Mouse (Mus musculus): ENCODE data around the gene Fgd3. TPM values are rescaled to one million over a fixed set of nuclear protein-coding genes. Genes with fewer than 3 reads are reported as not detected.

Fgd3 gene
- total RNA-seq, 2 experiments from 2014 or later = 6.7 to 7.1 TPM

- no peak for DNase-seq (ENCODE audit: extremely low spot score in 1 of 2, low spot score in 2 of 2)
- Histone ChIP-seq H3K27ac (peak overlapping the region; percentile 32; the same call in 1 of the 2 replicates), H3K4me3 (no peak overlapping the region)
- intact Hi-C loops (cut with DNase I) = no loop called here
- no peak for TF ChIP-seq CTCF (IDR thresholded peaks at IDR 0.05)
Observed at GRCm38 (mm10) chr13:49242321-49243065, 77.6 kb downstream of the Fgd3 start.

DNA sequence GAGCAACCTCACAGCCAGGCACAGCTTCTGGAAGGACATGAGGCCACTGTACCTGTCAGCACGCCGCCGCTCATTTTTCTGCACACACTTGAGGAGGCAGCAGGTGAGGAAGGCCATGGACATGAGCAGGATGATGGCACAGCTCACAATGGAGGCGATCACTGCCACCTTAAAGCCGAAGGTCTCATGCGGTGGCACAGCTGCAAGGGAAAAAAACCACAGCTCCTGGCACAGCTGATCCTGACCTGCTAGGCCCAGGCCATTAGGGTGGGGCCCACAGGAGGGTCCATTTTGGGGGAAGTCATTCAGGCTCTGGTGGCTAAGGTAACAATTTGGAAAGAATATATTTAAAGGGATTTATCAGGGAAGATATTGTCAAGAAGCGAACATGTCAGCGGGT lies 81.4 kb downstream of the Fgd3 start:
- no peak for DNase-seq (ENCODE audit: extremely low spot score in 1 of 2, low spot score in 2 of 2)
- no peak overlapping the region for H3K4me3 ChIP-seq
- TF ChIP-seq CTCF (IDR thresholded peaks at IDR 0.05) = no peak
- intact Hi-C loops (cut with DNase I) = no loop called here
- no peak overlapping the region for H3K27ac ChIP-seq

DNA sequence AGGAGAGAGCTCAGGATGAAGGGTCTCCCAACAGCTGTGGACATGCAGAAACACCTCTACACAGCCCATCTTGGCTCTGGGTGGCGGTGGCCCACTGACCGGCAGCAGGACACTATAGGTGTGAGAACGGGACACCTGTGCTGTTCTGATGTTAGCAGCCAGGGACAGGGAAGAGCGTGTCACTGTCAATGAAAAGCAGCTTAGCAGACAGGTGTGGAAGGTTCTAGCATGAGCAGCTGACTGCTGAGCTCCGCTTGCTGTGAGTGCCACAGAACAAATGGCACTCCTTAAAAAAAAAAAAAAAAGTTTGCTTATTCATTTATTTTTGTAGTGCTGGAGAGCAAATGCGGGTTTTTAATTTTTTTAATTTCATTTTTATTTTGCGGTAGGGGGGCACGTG lies 82.5 kb downstream of the Fgd3 start:
- no peak overlapping the region for H3K4me3 ChIP-seq

GRCm38 (mm10) chr13:49234711-49235110 lies 85.4 kb downstream of the Fgd3 start:
- no peak overlapping the region for H3K4me3 ChIP-seq
- TF ChIP-seq CTCF (IDR thresholded peaks at IDR 0.05) = no peak; the same call in 1 of the 2 replicates
- DNase-seq (ENCODE audit: extremely low spot score in 1 of 2, low spot score in 2 of 2) = no peak
- no peak overlapping the region for H3K27ac ChIP-seq
- intact Hi-C loops (cut with DNase I) = no loop called here

More for the DNA sequence above, 82.5 kb downstream of the Fgd3 start:
- no peak for DNase-seq (ENCODE audit: extremely low spot score in 1 of 2, low spot score in 2 of 2)
- TF ChIP-seq CTCF (IDR thresholded peaks at IDR 0.05) = no peak
- no peak overlapping the region for H3K27ac ChIP-seq
- intact Hi-C loops (cut with DNase I) = no loop called here

DNA sequence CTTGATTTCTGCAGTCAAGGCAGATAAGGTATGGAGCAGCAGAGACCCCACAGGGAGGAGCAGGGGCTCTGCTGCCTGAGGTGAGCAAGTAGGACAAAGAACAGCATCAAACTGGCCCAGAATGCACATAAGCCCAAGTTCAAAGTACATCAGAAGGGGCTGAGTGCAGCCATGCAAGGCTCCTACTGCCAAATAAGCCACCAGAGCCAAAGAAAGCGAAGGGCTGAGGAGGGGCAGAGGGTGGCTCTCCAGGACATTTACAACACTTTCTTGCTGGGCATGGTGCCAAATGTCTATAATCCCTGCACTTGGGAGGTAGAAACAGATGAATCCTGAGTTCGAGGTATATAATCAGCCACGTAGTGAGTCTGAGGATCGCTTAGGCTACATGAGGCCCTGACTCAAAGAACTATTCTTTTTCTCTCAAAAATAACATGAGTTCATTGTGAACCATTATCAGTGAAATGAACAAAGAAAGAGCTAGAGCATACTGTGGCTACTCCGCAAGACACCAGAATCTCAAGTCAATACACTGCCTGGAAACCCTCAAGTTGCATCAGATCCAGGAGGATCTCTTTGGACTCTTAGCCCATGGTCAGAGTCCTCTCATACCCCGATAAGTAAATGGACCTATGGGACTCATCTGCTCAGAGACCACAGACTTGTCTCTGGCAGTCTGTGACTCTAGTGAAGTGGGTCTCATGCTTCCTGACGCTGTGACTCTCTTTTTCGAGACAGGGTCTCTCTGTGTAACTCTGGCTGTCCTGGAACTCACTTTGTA lies 86.1 kb downstream of the Fgd3 start:
- DNase-seq (ENCODE audit: extremely low spot score in 1 of 2, low spot score in 2 of 2) = no peak
- TF ChIP-seq CTCF (IDR thresholded peaks at IDR 0.05) = no peak
- intact Hi-C loops (cut with DNase I) = no loop called here
- no peak overlapping the region for H3K4me3 ChIP-seq
- no peak overlapping the region for H3K27ac ChIP-seq

DNA sequence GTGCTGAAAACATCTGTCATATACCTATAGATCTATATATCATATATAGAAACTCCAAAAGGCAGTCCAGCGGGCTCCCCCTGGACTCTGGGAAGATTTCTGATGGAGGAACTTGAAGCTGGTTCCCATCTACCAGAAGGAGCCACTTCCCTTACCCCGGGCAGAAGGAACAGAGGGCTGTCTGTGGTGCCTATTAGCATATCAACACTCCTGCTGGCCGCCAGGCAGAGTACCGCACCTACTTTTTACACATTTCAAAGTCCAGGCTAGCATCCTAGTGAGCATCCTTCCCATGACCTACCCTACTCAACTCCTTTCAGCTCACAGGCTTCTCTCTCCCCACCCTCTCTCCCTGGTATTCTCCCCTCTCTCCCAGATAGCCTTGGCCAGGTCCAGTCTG lies 94.5 kb downstream of the Fgd3 start:
- Histone ChIP-seq H3K27ac (no peak overlapping the region), H3K4me3 (no peak overlapping the region)
- intact Hi-C loops (cut with DNase I) = no loop called here
- no peak for DNase-seq (ENCODE audit: extremely low spot score in 1 of 2, low spot score in 2 of 2)
- no peak for TF ChIP-seq CTCF (IDR thresholded peaks at IDR 0.05)

GRCm38 (mm10) chr13:49225159-49225558 lies 95.0 kb downstream of the Fgd3 start:
- Histone ChIP-seq H3K4me3 (no peak overlapping the region), H3K27ac (no peak overlapping the region)
- intact Hi-C loops (cut with DNase I) = no loop called here
- TF ChIP-seq CTCF (IDR thresholded peaks at IDR 0.05) = no peak
- no peak for DNase-seq (ENCODE audit: extremely low spot score in 1 of 2, low spot score in 2 of 2)

DNA sequence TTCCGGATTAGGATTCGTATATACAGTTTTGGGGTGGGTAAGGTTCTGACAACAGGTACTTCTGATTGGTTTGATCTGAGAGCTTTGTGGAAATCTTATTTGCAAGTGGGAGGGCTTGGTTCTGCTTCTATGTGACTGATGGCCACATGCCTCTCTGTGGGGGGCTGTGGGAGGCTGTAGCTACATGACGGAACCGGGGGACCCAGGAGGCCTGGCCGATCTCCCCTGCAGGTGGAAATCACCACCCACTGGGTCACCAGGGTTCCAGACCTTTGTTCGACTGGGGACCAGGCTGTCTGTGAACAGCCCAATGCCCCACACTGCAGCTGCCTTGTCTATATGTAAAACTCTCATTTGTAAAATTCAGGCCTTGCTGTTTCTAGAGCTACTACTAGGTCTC lies 95.4 kb downstream of the Fgd3 start:
- H3K27ac ChIP-seq = no peak overlapping the region
- TF ChIP-seq CTCF (IDR thresholded peaks at IDR 0.05) = no peak
- H3K4me3 ChIP-seq = no peak overlapping the region
- no peak for DNase-seq (ENCODE audit: extremely low spot score in 1 of 2, low spot score in 2 of 2)
- intact Hi-C loops (cut with DNase I) = no loop called here

GRCm38 (mm10) chr13:49224314-49224713 lies 95.8 kb downstream of the Fgd3 start:
- Histone ChIP-seq H3K27ac (no peak overlapping the region), H3K4me3 (no peak overlapping the region)
- TF ChIP-seq CTCF (IDR thresholded peaks at IDR 0.05) = no peak
- intact Hi-C loops (cut with DNase I) = no loop called here
- no peak for DNase-seq (ENCODE audit: extremely low spot score in 1 of 2, low spot score in 2 of 2)

- H3K4me3 ChIP-seq = no peak overlapping the region
- no peak overlapping the region for H3K27ac ChIP-seq
- no peak; the same call in 1 of the 2 replicates for TF ChIP-seq CTCF (IDR thresholded peaks at IDR 0.05)
- no peak for DNase-seq (ENCODE audit: extremely low spot score in 1 of 2, low spot score in 2 of 2)
- intact Hi-C loops (cut with DNase I) = no loop called here
Observed at GRCm38 (mm10) chr13:49220912-49221311, 99.2 kb downstream of the Fgd3 start.

- Histone ChIP-seq H3K4me3 (no peak overlapping the region), H3K27ac (no peak overlapping the region)
- TF ChIP-seq CTCF (IDR thresholded peaks at IDR 0.05) = no peak
- intact Hi-C loops (cut with DNase I) = no loop called here
- DNase-seq (ENCODE audit: extremely low spot score in 1 of 2, low spot score in 2 of 2) = no peak
Observed at GRCm38 (mm10) chr13:49219367-49219766, 100.7 kb downstream of the Fgd3 start.

DNA sequence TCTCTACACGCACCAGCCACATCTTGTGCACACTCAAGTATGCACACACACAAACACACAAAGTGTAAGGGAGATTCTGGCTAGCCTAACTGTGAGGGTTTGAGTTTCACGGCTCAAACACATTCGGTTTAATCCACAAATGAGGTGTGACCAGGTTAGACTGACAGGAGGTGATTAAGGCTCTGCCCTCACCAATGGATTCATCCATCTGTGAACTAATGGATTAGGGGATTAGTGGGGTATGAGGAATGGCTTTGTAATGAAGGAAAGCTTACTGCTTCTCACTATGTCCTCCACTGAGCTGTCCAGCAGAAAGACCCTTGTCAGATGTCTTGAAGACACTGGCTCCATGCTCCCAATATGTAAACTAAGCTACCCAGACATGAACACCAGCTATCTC lies 101.5 kb downstream of the Fgd3 start:
- no peak for DNase-seq (ENCODE audit: extremely low spot score in 1 of 2, low spot score in 2 of 2)
- no peak overlapping the region for H3K4me3 ChIP-seq
- TF ChIP-seq CTCF (IDR thresholded peaks at IDR 0.05) = no peak
- H3K27ac ChIP-seq = no peak overlapping the region
- intact Hi-C loops (cut with DNase I) = no loop called here

Data from left cerebral cortex, adult 2 months (tissue).